Mouse (Mus musculus): ENCODE data around the gene Dnmbp. TPM values are rescaled to one million over a fixed set of nuclear protein-coding genes. Genes with fewer than 3 reads are reported as not detected.

Dnmbp gene
- polyA plus RNA-seq, 1 experiment, result 8.5 TPM

DNA sequence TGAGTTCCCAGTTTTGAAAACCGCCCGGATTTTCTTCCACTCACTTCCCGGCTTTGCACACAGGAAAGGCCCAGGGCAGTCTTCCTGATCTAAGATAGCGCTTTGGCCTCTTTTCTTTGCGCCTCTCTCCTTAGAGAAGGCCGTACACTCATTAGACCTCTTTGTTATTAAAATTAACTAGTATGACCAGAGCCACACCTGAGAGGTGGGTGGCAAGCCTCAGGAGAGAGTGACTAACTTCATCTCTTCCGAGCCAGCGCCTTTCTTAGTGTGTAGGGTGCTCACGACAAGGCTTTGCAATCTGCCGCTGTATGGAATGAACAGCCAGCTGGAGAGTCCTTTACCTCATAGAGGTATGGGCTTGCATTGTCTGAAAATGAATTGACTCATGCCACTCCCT is 136.1 kb downstream of the Dnmbp start:
- no peak overlapping the region for H3ac ChIP-seq (ENCODE audit: control insufficient read depth, insufficient read length, low read depth)
- H3K36me3 ChIP-seq (ENCODE audit: control insufficient read depth, insufficient read depth), result no peaks in the 10 kb centered on the region
- no peak overlapping the region for H3K4me3 ChIP-seq (ENCODE audit: insufficient read depth, poor library complexity, severe bottlenecking)
- TF ChIP-seq CTCF (IDR thresholded peaks at IDR 0.05; ENCODE audit: control insufficient read depth, insufficient read depth, insufficient read length), result no peak
- H3K79me3 ChIP-seq (ENCODE audit: low read depth), result no peaks in the 10 kb centered on the region
- no peaks in the 10 kb centered on the region for H3K79me2 ChIP-seq (ENCODE audit: control insufficient read depth, insufficient read depth)
- peaks cover 51% of the 10 kb centered on the region for H3K27me3 ChIP-seq (ENCODE audit: control insufficient read depth, insufficient read depth, insufficient read length)

DNA sequence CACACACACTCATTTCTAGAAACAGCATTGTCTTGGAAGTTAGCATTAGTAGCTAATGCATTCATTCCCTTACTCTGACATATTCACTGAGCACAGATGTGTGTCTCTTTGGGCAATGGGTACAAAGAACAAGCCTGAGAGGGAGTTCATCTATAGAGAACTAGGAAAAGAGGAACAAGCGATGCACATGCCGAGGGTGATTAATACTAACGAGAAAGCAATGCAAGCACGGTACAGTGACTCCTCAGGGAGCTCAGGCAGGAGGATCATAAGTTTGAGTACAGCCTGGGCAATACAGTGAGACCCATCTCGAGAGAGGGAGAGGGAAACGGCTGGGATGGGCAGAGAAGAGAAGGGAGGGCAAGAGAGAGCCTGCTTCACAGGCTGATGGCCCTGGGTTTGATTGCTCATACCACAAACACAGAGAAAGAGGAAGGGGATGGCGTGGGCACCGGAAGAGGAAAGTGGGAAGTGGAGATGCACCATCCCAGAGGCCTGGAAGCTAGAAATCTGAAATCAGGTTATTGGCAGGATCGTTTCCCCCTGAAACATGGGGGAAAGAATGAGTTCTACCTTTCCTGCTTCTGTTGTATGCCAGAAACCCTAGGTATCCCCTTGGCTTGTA is 138.5 kb downstream of the Dnmbp start:
- Histone ChIP-seq H3K79me3 (ENCODE audit: low read depth) (no peaks in the 10 kb centered on the region), H3ac (ENCODE audit: control insufficient read depth, insufficient read length, low read depth) (no peak overlapping the region), H3K4me3 (ENCODE audit: insufficient read depth, poor library complexity, severe bottlenecking) (no peak overlapping the region), H3K27me3 (ENCODE audit: control insufficient read depth, insufficient read depth, insufficient read length) (peaks cover 46% of the 10 kb centered on the region), H3K36me3 (ENCODE audit: control insufficient read depth, insufficient read depth) (no peaks in the 10 kb centered on the region), H3K79me2 (ENCODE audit: control insufficient read depth, insufficient read depth) (no peaks in the 10 kb centered on the region)
- TF ChIP-seq CEBPB (IDR thresholded peaks at IDR 0.05; ENCODE audit: low read depth), result no peak
- TF ChIP-seq USF1 (IDR thresholded peaks at IDR 0.05; ENCODE audit: low read depth), result no peak
- TF ChIP-seq CTCF (IDR thresholded peaks at IDR 0.05; ENCODE audit: control insufficient read depth, insufficient read depth, insufficient read length), result no peak
- no peak for TF ChIP-seq MYOD1 (IDR thresholded peaks at IDR 0.05; ENCODE audit: control insufficient read depth, insufficient read length, low read depth)
- TF ChIP-seq MYOG (IDR thresholded peaks at IDR 0.05; ENCODE audit: control insufficient read depth, extremely low read depth, insufficient read length), result no peak
- TF ChIP-seq MAX (IDR thresholded peaks at IDR 0.05), result no peak
- no peak for TF ChIP-seq FOSL1 (IDR thresholded peaks at IDR 0.05; ENCODE audit: insufficient read depth, low read length, poor library complexity, severe bottlenecking)

DNA sequence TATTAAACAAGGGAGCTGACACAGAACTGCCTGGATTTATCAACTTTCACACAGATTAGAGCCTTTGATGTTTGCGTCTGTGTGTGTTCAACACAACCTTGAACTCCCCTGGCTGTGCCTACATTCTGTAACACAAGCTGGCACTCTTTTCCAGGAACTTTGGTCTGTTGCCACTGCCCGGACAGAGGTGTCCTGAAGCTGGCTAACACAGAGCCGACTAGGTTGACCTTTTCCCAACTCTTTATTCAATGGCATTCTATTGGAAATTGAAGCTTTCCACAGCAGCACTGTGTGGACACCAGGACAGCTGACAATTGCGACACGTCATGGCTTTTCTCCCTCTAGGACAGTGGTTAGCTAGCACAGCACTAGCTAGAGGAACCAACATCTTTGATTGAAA is 142.8 kb downstream of the Dnmbp start:
- peaks cover 37% of the 10 kb centered on the region for H3K27me3 ChIP-seq (ENCODE audit: control insufficient read depth, insufficient read depth, insufficient read length)
- H3K79me3 ChIP-seq (ENCODE audit: low read depth), result no peaks in the 10 kb centered on the region
- no peaks in the 10 kb centered on the region for H3K36me3 ChIP-seq (ENCODE audit: control insufficient read depth, insufficient read depth)
- H3ac ChIP-seq (ENCODE audit: control insufficient read depth, insufficient read length, low read depth), result no peak overlapping the region
- no peaks in the 10 kb centered on the region for H3K79me2 ChIP-seq (ENCODE audit: control insufficient read depth, insufficient read depth)
- no peak for TF ChIP-seq MYOD1 (IDR thresholded peaks at IDR 0.05; ENCODE audit: control insufficient read depth, insufficient read length, low read depth)
- no peak for TF ChIP-seq MAX (IDR thresholded peaks at IDR 0.05)
- no peak for TF ChIP-seq USF1 (IDR thresholded peaks at IDR 0.05; ENCODE audit: low read depth)
- TF ChIP-seq MYOG (IDR thresholded peaks at IDR 0.05; ENCODE audit: control insufficient read depth, extremely low read depth, insufficient read length), result no peak
- TF ChIP-seq CTCF (IDR thresholded peaks at IDR 0.05; ENCODE audit: control insufficient read depth, insufficient read depth, insufficient read length), result no peak
- no peak for TF ChIP-seq FOSL1 (IDR thresholded peaks at IDR 0.05; ENCODE audit: insufficient read depth, low read length, poor library complexity, severe bottlenecking)
- TF ChIP-seq CEBPB (IDR thresholded peaks at IDR 0.05; ENCODE audit: low read depth), result no peak
- no peak overlapping the region for H3K4me3 ChIP-seq (ENCODE audit: insufficient read depth, poor library complexity, severe bottlenecking)

Other genes starting within 250 kb of the Dnmbp start
- gene Cutc, start 187.2 kb downstream of the Dnmbp start, polyA plus RNA-seq (2012; fragmentation: generic; extraction: Trizol), result 5.6 TPM
- gene Cox15, start 187.2 kb downstream of the Dnmbp start, polyA plus RNA-seq (2012; fragmentation: generic; extraction: Trizol), result 6.3 TPM
- not detected for gene Abcc2, start 158.0 kb downstream of the Dnmbp start, polyA plus RNA-seq (2012; fragmentation: generic; extraction: Trizol)
- gene Cpn1, start 46.4 kb upstream of the Dnmbp start, polyA plus RNA-seq (2012; fragmentation: generic; extraction: Trizol), result 0.09 TPM
- gene Cyp2c23, start 89.0 kb upstream of the Dnmbp start, polyA plus RNA-seq (2012; fragmentation: generic; extraction: Trizol), result not detected
- 14.8 TPM for gene Erlin1, start 129.6 kb upstream of the Dnmbp start, polyA plus RNA-seq (2012; fragmentation: generic; extraction: Trizol)
- gene Chuk, start 167.3 kb upstream of the Dnmbp start, polyA plus RNA-seq (2012; fragmentation: generic; extraction: Trizol), result 9.7 TPM
- gene Cwf19l1, start 195.7 kb upstream of the Dnmbp start, polyA plus RNA-seq (2012; fragmentation: generic; extraction: Trizol), result 16.5 TPM
- gene Bloc1s2, start 206.3 kb upstream of the Dnmbp start, polyA plus RNA-seq (2012; fragmentation: generic; extraction: Trizol), result 70.4 TPM